Mouse (Mus musculus) right cerebral cortex, postnatal 4 days (tissue): Measurements from ENCODE around the gene Peli1.

Experiments used
- DNase-seq: peaks from one replicate; pipeline ENCODE4 v3.0.0-alpha.2; 2022

Gene Peli1

DNA sequence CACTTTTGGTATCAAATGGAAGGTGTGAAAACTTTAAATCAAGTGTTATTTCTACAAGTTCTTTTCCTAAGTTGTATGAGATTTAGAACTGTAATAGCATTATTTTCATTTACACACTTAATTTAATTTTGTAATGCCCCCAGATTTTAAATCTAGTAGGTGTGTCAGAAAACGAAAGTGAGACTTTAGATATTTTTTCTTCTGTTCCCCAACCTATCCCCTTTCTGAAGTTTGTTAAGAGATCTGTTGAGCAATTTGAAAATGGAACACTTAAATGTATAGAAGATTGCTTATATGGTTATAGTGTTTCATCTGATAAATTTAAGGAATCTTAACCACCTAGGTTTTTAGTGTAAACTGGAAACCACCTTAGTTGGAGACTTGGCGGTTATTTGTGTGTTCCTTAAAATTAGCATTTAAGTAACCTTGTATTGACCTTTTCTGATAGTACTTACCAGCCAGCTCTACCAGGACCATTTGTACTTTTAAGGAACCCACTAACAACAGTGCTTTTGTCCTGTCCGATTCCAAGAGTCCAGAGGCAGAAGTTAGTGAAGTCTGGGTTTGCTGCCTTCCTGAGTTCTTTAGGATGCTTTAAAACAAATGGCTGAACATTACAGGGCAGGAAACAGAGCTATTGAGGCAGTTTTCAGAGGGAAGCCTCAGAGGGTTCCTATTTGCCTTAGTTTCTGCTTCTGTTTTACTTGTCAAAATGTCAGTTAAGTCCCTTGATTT is 2.2 kb downstream of the Peli1 start:
- no peak for DNase-seq

DNA sequence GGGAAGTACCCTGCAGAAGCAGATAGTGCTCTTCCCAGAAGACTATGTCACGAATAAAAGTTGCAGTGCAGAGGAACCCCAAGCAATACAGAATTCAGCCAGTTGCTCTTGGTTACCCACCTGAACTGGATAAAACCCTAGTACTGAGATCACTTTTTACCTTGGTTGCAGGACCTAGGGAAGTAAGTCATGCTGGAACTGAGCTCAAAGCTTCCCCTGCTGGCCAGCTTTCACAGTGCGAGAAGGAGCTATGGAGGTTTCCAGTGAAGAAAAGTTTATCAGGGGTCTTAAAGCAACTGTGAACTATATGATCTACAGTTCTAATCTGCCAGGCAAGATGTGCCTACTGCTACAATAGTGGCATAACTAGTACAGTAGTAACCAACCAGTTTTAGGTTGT is 5.5 kb downstream of the Peli1 start:
- no peak for DNase-seq

DNA sequence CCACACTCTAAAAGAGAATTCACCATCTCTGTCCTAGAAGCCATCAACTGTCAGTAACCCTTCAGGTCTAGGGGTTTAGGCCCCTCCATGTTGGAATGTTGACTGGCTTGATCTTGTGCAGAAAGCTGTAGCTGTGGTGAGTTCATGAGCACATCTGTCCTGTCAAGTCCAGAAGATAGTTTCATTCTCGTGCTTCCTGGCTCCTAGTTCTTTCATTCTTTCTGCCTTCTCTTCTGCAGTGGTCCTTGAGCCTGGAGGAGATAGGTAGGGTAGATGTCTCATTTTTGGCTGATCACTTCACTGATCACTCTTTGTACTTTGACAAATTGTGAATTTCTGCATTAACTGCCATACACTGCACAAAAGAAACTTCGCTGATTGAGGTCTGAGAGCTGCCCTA is 7.4 kb downstream of the Peli1 start:
- DNase-seq, result no peak

DNA sequence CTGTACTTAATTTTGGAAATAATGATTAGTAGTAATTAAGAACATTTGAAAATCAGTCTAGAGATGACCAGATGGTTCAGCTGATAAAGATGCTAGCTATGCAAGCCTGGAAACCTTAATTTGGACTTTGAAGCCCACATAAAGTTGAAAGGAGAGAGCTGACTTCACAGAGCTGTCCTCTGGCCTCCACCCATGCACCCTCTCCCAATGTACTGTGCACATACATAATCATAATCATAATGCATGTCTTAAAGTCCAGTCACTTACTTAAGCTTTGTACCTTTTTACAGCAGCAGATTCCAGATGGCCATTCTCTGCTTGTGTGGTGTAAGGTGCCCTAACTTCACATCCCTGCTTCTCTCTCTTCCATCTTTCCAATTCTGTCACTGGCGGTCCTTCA is 9.6 kb downstream of the Peli1 start:
- DNase-seq, result no peak

DNA sequence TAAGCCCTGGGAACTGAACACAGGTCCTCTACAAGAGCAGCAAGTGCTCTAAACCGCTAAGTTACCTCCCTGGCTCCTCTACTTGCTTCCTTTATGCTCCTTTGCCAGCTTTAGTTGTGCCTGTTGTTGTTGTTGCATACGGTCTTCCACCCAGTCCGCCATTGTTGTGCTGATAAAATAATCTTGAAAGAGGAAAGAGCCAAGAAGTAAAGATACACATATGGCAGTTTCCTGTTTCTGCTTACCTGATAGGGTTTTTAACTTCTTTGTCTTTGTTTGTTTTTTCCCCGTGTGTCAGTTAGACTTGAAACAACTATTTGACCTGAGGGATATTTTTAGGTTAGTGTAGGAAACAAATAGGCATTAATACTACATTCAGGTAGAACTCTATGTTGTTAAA is 10.2 kb downstream of the Peli1 start:
- DNase-seq, result no peak

DNA sequence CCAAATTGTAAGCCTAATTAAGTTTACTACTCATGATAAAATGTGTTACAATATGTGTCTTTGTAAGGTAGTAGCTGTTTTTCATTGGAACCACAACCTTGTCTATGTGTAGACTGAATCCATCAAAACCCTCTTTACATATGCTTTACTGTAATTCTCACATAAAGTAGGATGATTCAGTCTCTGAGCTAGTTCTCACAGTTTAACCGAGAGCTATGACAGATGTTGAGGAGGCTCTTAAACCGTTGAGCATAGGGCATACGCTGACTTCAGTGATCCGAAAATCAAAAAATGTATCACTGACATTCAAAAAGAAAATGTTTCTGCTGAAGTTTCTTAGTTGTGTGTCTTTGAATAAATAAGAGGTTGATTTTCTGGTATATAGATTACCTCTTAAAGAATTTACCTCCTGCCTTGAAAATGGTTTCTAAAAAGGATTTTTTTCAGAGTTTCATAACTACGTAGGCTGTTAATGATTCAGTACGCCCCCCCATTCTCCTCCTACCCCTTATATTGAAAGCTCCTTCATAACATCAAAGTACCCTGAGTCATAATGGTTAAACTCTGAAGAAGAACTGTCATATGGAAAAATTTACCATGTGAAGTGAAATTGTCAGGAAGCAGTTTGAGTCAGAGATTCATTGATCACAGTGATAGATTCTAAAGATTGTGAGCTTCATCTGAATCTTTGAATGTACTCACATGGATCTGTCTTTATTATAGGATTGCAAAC is 11.3 kb downstream of the Peli1 start:
- DNase-seq, result no peak

DNA sequence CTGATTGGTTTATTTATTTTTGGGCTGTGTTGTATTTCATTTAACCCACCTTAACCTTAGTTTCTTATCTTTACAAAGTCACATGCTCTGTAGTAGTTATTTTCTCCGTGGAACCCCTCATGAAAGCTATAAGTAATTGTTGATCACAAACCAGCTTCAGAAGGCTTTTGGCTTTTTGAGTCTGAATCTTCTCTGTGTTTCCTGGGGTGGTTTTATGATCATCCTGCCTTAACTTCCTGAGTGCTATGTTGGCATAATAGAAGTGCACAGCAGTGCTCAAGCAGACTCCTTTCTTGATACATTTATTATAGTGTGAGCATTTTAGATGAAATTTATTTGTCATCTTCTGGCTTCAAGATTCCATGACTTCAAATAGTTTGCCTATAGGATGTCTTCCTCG is 12.1 kb downstream of the Peli1 start:
- DNase-seq, result no peak

DNA sequence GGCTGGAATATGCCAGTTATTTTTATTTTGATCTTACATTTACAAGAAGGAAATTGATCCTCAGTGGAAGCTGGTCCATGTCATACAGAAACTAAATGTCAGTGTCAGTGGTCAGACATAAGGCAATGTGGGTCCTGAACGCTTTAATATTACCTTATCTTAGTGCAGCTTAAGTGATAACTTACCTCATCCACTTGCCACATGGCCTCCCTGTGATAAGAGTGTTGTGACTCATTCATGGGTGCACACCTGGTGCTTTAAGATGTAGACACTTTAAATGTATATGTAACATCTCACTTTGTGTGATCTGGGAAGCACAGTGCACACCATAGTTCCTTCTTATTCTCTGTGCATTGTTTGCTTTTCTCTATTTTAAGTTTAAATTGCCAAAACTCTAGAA is 14.3 kb downstream of the Peli1 start:
- DNase-seq, result no peak

DNA sequence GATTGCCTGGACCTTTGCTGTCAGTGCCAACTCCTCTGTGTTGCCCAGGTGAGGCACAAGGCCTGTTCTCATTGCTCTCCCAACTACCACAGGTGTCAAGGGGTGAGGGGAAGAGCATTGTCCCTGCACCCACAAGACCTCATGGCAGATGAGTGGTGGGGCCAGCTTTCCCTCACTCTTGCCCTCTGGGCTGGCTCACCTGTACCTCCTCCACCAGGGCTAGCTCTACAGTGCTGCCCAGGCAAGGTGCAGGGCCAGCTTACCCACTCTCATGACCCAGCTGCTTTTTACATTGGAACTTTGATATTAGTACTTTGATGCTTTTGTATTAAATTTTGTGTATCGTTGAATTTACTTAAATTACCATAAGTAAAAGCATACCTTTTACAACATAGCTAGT is 16.0 kb downstream of the Peli1 start:
- no peak for DNase-seq

DNA sequence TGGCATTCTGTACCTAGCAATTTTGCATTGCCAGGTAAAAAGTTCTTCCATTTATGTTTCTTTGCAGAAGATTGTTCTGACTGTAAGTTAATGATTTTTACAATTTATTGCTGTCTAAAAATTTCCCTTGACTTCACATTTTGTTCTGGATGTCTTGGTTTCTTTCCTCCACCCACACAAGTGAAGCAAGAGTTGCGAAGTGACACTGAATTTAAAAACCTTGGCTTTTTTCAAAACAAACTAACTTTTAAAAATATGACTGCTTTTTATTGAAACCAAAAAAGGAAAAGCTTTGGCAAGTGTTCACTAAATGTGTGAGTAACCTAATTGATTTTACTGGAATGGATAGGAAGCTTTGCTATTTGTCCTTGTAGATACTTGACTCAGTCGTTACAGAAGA is 18.2 kb downstream of the Peli1 start:
- no peak for DNase-seq

DNA sequence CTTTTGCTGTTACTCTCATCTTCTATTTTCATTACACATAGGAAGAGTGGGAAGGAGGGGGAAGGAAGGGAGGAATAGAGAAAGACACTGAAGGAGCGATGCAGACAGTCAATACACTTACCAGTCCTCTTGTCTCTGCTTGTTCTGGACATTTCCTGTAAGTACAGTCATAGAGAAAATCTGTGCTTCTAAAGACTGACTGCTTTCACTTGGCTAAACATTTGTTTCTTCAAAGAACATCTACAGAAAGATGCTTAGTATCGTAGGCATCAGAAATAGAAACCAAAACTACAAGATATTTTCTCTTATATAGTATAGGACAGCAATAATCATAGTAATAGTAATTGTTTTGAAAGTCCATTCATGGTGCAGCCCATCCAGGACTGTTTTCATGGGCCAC is 23.4 kb downstream of the Peli1 start:
- DNase-seq, result no peak

DNA sequence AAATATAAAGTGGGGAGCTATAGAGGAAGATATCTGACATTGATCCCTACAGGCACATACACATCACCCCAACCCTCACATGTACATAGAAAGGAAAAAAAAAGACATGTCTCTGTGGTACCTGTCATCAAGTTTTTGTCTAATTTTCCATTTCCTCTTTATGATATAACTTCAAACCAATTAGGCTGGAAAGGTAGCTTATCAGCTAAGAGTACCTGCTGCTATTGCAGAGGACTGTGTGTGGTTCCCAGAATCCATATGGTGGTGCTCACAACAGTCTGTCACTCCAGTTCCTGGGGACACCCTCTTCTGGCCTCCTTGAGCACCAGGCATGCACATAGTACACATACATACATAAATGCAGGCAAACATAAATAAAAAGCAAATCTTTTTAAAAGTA is 24.7 kb downstream of the Peli1 start:
- DNase-seq, result no peak

DNA sequence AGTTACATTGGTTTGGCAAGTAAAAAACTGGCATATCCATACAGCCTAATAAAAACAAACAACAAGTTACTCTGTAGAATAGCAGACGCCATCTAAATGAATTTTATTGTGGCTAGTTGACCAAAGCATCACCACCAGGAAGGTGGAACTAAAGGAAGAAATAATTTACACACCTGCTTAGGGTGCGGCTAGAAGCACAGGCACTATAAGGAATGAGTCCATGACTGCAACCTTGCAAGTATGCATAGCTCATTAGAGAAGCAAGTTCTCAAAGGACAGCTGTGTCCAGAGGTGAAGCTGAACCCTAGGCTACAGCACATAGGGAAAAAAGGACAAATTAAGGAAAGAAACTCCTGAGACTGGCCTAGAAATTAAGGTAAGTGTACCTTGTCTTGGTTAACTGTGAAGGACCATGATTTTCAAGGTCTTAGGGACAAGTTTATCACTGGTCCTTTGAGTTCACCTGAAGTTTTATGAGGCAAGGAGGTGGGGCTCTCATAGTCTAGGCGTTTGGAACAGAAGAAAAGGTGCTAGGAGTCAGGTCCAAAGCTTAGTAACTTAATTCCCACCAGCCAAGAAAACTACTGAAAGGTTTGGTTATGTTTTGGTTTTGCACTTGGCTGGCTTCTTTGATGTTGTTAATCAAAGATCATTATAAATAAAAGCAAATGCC is 25.7 kb downstream of the Peli1 start:
- DNase-seq, result no peak

DNA sequence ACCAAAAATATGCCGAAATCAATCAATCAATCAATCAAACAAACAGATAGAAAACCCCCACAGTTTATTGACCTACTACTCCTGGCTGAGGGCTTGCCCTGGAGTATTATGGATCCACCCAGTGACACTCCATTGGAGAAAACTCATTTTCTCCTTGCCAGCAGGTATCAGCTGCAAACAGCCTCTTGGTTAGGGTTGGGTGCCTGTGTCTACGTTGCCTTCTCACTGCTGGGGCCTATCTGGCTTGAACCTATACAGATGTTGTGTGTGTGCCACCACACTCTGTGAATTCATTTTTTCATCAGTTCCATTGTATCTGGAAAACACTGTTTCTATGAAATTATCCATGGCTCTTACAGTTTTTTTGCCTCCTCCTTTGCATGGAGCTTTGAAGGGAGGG is 30.6 kb downstream of the Peli1 start:
- no peak for DNase-seq

DNA sequence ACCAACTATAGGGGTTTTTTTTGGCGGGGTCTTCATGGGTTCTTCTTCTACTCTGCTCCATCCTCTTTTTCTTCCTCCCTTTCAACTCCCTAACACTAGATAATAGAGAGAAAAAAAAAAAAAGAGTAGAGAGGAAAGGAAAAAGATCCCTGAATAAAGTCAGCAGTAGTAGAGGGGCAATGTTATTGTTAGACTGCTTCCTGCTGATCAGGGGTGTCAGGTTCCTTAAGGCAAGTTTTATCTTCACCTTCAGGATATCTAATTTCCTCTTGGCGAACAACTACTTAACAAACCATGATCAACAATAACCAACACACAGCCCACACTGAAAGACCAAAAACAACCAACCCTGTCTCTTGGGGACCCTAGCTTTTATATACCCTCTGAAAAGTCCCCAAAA is 31.3 kb downstream of the Peli1 start:
- no peak for DNase-seq

DNA sequence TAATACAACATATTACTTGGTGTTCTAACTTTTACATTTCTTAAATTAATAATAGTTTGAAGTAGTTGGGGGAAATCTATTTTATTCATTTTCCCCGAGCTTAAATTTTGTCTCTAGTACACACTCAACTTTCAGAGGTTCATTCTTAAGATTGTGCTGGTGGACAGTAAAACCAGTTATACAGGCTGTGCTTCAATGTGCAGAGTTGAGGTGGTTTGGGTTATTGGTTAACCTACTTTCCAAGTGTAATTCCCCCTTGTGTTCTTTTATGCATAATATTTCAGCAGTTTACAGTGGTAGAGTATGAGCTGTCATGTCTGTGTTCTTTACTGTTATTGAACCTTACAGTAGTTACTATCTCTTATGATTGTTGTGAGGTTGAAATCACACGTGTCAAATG is 40.6 kb downstream of the Peli1 start:
- DNase-seq, result no peak

DNA sequence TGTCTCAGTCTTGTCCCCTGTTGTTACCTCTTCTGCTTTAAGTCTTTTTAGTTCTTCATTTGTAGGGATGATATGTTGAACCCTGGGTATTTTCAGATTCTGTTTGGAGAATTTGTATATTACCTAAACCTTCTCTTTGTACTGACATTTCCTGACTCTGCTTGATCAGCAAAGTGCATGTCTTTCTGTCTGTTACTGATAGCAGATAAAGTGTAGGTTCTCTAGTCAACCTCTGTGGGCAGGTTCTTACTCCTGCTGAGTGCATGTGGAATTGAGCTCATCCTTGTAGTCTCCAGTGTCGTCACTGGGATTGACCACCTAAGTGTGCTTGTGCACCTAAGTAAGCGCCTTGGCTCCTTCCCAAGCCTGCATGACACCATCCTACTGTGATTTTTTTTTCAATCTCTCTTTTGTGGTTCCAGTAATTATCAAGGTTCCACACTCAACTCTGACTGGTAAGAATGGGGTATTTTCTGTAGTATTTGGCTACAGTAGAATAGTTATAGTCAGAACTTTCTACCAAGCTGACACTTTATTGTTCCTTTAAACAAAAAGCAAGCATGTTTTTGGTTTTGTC is 43.9 kb downstream of the Peli1 start:
- no peak for DNase-seq

DNA sequence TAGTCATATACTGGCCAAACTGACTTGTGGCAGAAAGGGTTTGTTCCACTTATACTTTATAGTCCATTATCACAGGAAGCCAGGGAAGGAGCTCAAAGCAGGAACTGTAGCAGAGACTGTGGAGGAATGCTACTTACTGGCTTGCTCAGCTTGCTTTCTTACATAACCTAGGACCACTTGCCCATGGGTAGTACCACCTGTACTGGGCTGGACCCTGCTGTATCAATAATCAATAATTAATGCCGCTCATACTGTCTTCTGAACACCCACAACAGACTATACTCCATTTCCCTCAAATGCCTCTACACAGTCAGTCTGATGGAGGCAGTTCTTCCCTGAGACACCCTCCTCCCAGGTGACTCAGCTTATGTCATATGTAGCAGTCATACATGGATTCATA is 48.4 kb downstream of the Peli1 start:
- no peak for DNase-seq

DNA sequence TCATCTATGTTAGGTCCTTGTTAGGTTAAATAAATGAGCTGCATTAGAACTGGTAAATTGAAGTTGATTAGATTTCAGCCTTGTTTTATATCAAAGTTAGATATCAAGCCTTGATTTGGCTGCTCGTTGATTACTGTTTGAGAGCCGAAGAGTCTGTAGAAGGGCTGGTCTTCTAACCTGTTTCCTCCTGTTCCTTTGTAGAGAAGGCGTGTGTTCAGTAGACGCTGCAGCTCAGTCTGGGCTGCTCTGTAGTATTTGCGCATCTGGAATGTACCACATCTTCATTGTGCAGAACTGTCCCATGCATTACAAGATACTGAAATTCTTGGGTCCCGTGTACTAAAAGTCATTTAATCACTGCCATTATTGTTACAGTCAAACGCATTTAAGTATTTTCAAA is 50.2 kb downstream of the Peli1 start:
- no peak for DNase-seq

DNA sequence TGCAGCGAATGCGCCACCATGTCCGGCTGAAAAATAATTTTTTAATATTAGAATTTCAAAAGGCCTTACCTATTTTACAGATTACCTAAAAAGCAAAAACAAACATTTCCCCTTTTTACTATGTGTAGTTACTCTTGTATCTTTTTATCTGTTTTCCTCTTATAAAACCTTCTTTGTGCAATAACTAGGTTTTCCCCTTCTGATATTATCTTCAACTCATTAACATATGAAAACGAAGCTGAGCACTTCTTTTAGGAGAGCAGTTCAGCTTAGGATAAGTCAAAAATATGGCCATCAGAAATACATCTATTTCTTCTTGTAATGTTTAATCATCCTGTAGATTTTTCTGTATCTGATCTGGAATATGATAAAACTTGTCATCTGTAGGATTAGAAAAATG is 50.7 kb downstream of the Peli1 start:
- DNase-seq, result no peak

DNA sequence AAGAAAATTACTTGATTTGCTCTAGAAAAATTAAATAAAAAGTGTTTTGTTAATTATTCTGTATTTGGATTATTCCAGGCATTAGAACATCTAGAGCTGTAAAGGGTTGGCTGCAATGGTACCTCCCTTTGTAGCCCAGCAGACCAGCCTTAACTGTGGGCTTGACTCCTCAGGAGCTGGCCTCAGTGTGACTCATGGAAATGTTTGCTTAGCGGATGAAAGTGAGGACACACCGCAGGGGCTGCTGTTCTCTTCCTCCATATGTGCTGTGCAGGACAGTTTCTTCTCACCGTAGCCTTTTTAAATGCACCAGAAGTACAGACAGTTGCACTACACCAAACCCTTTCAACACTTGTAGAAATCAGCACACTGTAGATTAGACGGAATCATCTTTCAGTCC is 58.4 kb downstream of the Peli1 start:
- no peak for DNase-seq

DNA sequence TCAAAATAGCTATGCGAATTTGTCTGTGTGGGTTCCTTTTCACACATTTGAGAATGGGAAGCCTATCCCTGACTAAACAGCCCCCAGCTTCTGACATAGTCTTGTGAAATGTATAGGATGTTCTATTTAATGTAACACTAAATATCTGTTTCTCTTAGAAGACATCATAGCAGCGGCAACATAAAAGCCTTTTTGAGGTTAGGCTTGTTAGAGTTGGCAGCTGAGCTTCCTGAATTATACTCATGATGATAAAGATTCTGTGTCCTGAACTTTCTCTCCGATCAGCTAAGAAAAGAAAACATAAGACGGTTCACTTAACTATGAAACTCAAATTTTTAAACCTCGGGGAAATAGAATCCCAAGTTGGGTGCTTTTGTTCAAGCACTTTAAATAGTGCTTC is 59.2 kb downstream of the Peli1 start:
- DNase-seq, result no peak

DNA sequence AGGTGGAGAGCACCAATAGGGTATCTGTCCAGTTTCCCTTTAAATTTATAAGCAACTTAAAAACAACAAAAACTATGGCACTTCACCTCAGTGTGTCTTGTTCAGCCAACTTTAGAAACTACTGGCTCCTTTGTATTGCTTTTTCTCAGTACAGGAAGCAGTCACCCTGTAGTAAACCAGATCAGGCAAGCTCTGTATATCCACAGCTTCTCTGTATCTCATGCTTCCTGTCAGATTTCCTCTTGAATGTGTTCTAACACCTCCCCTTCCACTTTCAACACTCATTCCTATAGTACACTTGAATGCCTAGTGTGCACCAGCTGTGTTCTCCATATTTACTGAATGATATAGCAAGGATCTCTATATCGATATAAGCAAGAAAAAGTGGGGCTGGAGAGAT is 60.6 kb downstream of the Peli1 start:
- no peak for DNase-seq

DNA sequence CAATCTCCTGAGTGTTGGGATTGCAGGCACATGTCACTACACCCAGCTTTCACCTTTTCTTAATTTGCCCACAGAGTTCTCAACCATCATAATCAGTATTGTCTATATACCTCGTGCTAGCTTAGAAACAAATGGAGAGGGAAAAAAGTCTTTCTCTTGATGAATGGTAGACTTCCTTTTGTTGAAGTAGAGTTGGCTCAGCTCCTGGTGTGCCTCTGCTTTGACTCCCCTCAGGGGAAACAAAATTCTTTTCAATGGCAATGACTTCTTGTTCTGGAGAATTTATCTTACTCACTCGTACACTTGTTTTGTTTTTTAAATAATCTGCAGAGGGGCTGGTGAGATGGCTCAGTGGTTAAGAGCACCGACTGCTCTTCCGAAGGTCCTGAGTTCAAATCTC is 62.0 kb downstream of the Peli1 start:
- DNase-seq, result no peak
